Mouse (Mus musculus) testis, adult 10 weeks (tissue): ENCODE results near the gene Lcat. TPM values are rescaled to one million over a fixed set of nuclear protein-coding genes. Genes with fewer than 3 reads are reported as not detected.

Source experiments
- polyA plus RNA-seq: library from polyadenylated mRNA; stranded (reverse); fragments of 350-450 nt; fragmentation: Illumina TruSeq; extraction: RNeasy Lipid Tissue Mini Kit (QIAGEN cat#74804); gene quantifications from one replicate; pipeline ENCODE4 v1.2.3, GENCODE M21; 2014; ENCODE audit warnings: low read depth, low replicate concordance

Lcat gene
- polyA plus RNA-seq: 0.31 TPM

GRCm38 (mm10) chr8:105943321-105943739 lies at the start of gene Lcat:
Lcat (minus strand) TSS chr8:105943382.

GRCm38 (mm10) chr8:105990856-105991387 lies 47.7 kb upstream of the Lcat start, which contains the start of gene Dus2:
Dus2 (plus strand) TSS chr8:105991337.

DNA sequence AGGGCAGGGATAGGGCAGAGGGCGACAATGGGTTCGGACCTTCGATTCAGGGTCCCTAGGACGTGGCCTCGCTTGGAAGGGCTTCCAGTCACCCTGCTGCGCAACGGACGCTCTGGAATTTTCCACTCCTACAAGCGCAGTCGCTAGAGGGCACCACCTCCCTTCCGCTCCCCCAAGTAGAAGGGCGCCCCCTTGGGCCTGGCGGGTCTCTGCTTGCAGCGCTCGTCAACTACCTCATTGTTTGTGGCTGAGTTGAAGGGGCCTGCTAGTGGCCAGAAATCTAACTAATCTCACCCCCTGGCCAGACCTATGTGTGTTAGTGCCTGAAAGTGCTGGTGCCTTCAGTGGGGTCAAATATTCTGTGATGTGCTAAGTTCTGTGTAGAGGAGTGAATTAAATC lies 36.1 kb upstream of the Lcat start, which contains the start of gene Dpep3:
Gene Dpep3, minus strand, starts transcription at position 105 of the 400 bp plus-strand sequence.

GRCm38 (mm10) chr8:105965905-105966341 lies 22.7 kb upstream of the Lcat start, which contains the start of gene Slc12a4:
Slc12a4 (minus strand) TSS chr8:105966097.

DNA sequence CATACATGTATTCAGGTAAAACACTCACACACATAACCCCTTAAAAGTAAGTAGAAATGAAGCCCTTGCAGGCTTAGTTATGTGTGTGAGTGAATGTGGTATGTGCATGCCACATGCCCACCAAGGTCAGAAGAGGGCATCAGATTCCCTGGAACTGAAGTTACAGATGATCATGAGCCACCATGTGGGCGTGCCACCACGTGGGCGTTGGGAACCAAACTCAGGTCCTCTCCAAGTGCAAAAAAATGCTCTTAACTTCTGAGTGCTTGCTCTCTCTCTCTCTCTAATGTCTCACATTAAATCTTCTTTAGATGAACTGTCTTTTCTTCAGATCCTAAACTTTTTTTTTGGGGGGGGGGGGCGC lies 4.9 kb downstream of the Lcat start, which contains the start of gene Psmb10:
Gene Psmb10, minus strand, starts transcription at position 139 of the 364 bp plus-strand sequence.

DNA sequence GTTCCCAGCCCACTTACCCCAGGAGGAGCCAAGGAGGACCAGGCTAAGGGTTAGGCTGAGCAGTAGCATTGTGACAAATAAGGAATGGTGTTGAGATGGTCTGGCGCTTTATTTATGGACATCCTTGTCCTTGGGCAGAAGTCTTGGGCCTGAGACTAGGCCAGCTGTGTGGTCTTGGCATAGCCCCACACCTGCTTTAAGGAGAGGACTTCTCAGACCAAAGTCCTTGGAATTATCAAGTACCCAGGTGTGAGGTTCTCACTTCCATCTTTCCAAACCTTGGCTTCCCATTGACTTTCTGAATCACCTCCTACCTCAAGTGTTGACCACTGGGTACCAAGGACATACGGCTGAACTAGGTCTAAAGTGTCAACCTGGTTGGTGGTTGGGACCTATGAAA lies 9.4 kb downstream of the Lcat start, which contains the start of gene Ctrl:
Gene Ctrl, minus strand, starts transcription at position 101 of the 400 bp plus-strand sequence.

DNA sequence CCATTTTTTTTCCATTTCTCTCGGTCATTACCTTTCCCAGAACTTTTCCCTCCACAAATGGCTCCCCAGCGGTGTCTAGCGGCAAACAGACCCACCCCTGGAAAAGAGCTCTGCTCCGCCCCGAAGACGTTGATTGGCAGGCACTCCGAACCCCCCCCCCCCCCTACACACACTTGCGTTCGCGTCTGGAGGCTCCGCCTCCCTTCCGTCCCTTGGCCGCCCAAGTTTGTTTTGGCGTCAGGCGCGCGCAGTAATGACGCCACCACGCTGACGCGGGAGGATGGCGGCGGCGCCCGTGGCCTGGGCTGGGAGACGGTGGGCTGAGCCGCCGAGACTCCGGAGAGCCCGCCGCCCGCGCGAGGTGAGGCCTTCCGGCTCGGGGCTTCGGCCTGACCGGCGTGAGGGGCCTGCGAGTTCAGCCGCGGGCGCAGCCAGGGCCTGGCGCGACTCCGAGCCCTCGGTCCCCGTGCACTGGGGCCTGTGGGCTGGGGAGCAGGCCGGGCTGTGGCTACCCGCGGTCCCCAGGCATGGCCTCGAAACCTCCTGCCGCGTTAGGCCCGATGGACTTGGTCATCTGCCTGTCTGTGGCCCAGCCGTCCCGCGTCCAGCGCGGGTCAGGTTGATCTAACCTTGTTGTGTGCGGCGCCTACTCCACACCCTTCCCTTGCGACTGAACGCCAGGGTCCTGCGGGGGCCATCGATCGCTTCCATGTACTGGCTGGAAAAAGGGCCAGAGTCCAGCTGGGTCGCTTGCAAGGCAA lies 42.8 kb downstream of the Lcat start, which contains the start of gene Pskh1:
Gene Pskh1, plus strand, starts transcription at position 262 of the 761 bp plus-strand sequence.

GRCm38 (mm10) chr8:105893339-105893738 lies 49.8 kb downstream of the Lcat start, which contains the start of gene Nrn1l:
Nrn1l (plus strand) TSS chr8:105893567.

Other genes with a start within 250 kb of the Lcat start
- gene Acd, start 242.3 kb downstream of the Lcat start, polyA plus RNA-seq: 3.0 TPM
- 2.3 TPM for gene Pard6a, start 242.2 kb downstream of the Lcat start, polyA plus RNA-seq
- 4.7 TPM for gene 4933405L10Rik, start 235.7 kb downstream of the Lcat start, polyA plus RNA-seq
- 5.3 TPM for gene Enkd1, start 235.2 kb downstream of the Lcat start, polyA plus RNA-seq
- gene Gfod2, start 184.7 kb downstream of the Lcat start, polyA plus RNA-seq: 0.24 TPM
- 11.3 TPM for gene Ranbp10, start 116.0 kb downstream of the Lcat start, polyA plus RNA-seq
- gene Tsnaxip1, start 115.7 kb downstream of the Lcat start, polyA plus RNA-seq: 174 TPM
- gene Cenpt, start 90.1 kb downstream of the Lcat start, polyA plus RNA-seq: 1.8 TPM
- 5.0 TPM for gene Thap11, start 88.2 kb downstream of the Lcat start, polyA plus RNA-seq
- 31.1 TPM for gene Nutf2, start 82.8 kb downstream of the Lcat start, polyA plus RNA-seq
- gene Edc4, start 62.5 kb downstream of the Lcat start, polyA plus RNA-seq: 10.5 TPM
- not detected for gene Nrn1l, start 49.8 kb downstream of the Lcat start, polyA plus RNA-seq
- 2.4 TPM for gene Pskh1, start 42.9 kb downstream of the Lcat start, polyA plus RNA-seq
- not detected for gene Ctrl, start 9.5 kb downstream of the Lcat start, polyA plus RNA-seq
- gene Psmb10, start 4.9 kb downstream of the Lcat start, polyA plus RNA-seq: 0.31 TPM
- 0.39 TPM for gene Slc12a4, start 22.7 kb upstream of the Lcat start, polyA plus RNA-seq
- 48.5 TPM for gene Dpep3, start 36.0 kb upstream of the Lcat start, polyA plus RNA-seq
- gene Dus2, start 48.0 kb upstream of the Lcat start, polyA plus RNA-seq: 4.0 TPM
- gene Dpep2nb, start 62.6 kb upstream of the Lcat start, polyA plus RNA-seq: 0.52 TPM
- 2.8 TPM for gene Ddx28, start 68.5 kb upstream of the Lcat start, polyA plus RNA-seq
- gene Nfatc3, start 115.5 kb upstream of the Lcat start, polyA plus RNA-seq: 30.0 TPM
- 0.14 TPM for gene Esrp2, start 193.6 kb upstream of the Lcat start, polyA plus RNA-seq
- gene Pla2g15, start 207.0 kb upstream of the Lcat start, polyA plus RNA-seq: 0.71 TPM
- gene Slc7a6, start 225.5 kb upstream of the Lcat start, polyA plus RNA-seq: 30.8 TPM